Mouse (Mus musculus) kidney, adult 2 months (tissue): ENCODE measurements around the gene Shank2.

Experiments
- CTCF ChIP-seq: fragments of 200-500 bp; conservative IDR thresholded peaks from 2 replicates; pipeline ENCODE4 v1.5.1; 2011; ENCODE audit warnings: low read depth, mild to moderate bottlenecking, control low read depth, low read length, moderate library complexity, mixed read lengths; ENCODE audit not compliant: insufficient read depth, insufficient read length
- POLR2A ChIP-seq: fragments of 200-500 bp; IDR thresholded peaks from one replicate; pipeline ENCODE4 v1.6.1; 2011; ENCODE audit warnings: low read depth, low read length, control low read depth

DNA sequence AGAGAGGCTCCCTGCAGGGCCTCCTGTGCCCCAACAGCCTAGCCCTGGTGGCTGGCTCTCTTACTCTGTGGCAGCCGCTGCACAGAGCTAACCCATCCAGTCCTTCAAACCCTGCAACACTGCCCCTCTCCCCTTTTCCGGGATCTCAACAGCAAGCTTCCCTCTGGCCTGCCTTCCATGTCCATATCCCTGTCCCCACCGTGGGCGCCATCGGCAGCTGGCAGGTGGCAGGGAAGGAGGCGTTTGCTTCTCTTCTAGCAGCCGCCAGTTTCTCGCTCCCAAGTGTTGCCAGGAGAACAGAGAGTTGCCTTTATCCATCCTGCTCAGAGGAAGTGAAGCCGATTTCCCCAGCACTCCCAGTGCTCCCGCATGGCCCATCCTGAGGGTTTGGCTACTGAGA, 323.9 kb downstream of the Shank2 start:
- no peak for TF ChIP-seq CTCF
- TF ChIP-seq POLR2A = no peak
